Mouse (Mus musculus): ENCODE results near the gene Gpr62. TPM values are rescaled to one million over a fixed set of nuclear protein-coding genes. Genes with fewer than 3 reads are reported as not detected.

The Gpr62 gene
- polyA plus RNA-seq (2012; rRNA removed): 0.51 and 1.4 TPM in 2 replicates

DNA sequence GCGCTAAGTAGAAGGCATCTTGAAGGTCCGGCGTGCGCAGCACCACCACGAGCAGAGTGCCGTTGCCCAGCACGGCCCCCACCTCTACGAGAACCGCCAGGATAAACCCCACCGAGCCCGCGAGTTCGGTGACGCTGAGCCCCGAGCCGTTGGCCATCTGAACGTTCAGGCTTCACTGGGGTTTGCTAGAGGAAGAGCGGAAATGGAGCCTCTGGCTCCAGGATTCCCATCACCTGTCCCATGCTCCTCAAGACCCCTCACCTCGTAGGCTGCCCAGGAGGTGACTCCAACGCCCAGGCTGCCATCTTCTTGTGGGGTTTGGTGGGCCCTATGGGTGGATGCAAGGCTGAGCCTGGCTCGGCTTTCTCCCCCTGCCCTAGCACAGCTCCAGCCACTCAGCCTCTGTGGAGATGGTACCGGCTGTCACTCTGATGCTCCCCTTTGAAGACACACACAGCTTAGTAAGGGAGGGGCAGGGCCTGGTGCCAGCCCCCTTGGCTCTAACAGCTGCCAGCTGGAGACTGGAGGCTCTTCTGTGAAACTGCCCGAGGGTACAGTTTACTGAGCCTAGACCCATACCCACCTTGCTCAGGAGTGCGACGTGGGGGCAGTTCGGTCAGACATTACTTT lies at the start of gene Gpr62:
Gene Gpr62, minus strand, starts transcription at position 368 of the 630 bp plus-strand sequence.

DNA sequence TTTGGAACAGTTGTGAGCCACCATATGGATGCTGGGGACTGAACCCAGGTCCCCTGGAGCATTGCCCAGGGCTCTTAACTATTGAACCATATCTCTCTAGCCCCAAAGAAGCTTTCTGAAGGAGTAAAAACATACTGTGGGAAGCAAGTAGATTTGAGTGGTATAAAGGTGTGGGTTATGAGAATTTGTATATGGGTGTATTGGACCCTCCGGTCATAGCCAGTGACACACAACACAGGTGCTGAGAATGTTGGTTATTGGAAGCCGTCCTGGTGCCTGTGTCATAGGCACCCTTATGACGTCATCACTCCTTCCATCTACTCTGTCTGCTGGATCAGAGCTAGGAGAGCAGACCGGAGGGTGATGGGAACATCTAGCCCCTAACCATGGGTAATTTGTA lies 48.5 kb upstream of the Gpr62 start, which contains the start of gene Iqcf5:
Gene Iqcf5, plus strand, starts transcription at position 301 of the 400 bp plus-strand sequence.

DNA sequence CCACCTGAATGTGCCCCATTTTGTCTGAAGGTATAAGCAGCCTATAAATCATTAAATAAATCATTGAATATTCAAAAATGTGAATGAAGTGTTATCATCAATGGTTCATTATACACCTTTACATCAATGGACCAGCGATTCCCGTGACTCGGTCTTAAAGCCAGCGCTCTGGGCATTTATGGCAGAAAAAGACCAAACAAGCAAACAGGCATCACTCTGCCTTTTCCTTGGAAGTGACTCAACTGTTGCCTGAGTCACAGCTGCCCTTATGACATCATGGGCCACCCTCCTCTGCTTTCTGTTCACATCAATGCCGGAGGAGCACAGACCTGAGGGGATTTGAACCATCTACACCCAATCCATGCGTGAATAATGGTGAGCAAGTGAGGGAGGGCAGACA lies 33.9 kb upstream of the Gpr62 start, which contains the start of gene Iqcf1:
Gene Iqcf1, plus strand, starts transcription at position 301 of the 400 bp plus-strand sequence.

DNA sequence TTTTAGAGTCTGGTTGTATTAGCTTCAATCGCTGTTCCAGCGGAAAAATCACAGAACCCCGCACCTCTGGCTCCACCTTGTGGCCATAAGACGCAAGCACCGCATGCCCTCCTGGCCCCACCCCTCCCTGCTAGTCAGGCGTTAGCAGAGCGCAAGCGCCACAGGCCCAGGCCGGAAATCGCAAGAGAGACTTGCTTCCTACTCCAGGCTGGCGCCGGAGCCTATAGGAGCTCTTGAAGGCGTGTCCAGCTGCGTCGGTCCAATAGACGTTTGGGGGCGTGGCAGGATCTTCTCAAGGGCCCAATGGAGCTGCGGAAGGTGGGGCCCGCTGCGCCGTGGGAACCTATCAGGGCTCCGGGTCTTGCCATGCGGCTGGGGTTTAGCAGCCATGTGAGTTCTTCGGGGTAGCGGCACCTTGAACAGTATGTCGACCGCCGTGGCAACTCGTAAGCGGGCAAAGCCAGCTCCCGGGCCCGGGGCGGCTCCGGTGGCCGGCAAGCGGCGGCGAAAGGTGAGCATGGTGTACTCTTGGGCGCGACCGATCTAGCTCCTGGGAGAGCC lies 11.3 kb upstream of the Gpr62 start, which contains the start of gene Parp3:
Gene Parp3, minus strand, starts transcription at position 26 of the 561 bp plus-strand sequence.

DNA sequence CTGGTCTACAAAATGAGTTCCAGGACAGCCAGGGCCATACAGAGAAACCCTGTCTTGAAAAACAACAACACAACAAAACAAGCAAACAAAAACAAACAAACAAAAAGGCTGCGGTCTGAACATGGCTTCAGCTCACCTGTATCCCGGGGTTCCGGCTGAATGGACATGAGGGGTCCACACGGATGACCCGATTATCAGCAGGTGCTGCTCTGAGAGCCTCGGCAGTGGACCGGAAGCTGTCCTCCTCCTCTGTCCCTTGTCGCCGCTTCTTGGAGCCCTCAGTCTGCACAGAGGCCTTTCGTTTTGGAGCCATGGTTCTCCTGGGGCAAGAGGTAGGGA lies 9.9 kb upstream of the Gpr62 start, which contains the start of gene Rrp9:
Gene Rrp9, plus strand, starts transcription at position 301 of the 339 bp plus-strand sequence.

DNA sequence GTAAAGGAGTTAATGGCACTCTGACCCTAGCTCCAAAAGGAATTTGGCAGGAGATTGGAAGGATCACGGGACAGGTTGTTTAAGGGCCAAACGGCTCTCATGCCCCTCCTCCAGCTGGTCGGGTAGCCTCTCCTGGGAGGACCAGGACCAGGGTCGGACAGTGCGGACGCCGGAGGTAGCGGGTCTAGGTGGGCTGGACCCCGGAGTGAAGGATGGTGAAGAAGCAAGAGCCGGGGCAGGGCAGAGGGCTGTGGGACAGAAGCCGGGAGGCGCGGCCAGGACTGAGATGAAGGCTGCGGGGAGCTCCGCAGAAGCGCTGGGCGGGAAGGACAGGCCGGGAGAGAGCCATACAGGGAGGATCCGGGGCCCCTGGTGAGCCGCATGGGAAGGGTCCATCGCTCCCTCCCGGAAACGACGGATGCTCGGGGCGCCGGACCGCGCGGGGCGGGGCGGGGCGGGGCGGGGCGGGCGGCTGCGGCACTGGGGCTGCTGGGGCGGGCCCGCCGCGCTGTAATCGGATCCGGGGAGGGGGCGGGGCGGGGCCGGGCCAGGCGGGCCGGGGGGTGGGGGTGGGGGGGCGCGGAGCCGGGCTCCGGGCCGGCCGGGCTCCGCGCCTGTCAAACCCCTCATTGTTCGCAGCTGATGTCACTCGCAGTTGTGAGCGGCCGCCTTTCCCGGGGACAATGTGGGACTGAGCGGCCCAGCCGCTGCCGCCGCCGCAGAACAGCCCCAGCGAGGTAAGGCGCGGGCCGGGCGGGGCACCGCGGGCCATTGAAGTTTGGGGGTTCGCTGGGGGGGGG lies 12.3 kb downstream of the Gpr62 start, which contains the start of gene Pcbp4:
Gene Pcbp4, plus strand, starts transcription at position 21 of the 800 bp plus-strand sequence.

DNA sequence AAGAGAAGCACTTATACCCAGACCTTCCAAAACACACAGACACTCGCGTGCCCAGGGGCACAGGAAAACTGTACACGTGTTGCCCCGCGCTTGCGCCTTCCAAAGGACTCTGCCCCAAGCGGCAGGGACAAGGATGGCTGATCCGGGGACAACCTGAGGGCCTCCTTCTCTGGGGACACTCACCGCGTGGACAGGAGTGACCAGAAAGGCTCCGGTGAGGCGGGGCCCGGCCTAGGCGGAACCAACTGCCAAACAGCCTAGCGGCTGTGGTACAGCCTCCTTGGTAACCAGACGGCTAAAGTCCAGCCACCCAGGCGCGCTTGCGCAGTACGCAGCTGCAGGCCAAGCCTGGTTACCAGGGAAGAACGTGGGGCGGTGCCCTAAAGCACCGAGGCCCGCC lies 18.4 kb downstream of the Gpr62 start, which contains the start of the genes Abhd14b and Abhd14a:
Gene Abhd14b, plus strand, starts transcription at position 112 of the 400 bp plus-strand sequence.
Gene Abhd14a, minus strand, starts transcription at position 331 of the 400 bp plus-strand sequence.

DNA sequence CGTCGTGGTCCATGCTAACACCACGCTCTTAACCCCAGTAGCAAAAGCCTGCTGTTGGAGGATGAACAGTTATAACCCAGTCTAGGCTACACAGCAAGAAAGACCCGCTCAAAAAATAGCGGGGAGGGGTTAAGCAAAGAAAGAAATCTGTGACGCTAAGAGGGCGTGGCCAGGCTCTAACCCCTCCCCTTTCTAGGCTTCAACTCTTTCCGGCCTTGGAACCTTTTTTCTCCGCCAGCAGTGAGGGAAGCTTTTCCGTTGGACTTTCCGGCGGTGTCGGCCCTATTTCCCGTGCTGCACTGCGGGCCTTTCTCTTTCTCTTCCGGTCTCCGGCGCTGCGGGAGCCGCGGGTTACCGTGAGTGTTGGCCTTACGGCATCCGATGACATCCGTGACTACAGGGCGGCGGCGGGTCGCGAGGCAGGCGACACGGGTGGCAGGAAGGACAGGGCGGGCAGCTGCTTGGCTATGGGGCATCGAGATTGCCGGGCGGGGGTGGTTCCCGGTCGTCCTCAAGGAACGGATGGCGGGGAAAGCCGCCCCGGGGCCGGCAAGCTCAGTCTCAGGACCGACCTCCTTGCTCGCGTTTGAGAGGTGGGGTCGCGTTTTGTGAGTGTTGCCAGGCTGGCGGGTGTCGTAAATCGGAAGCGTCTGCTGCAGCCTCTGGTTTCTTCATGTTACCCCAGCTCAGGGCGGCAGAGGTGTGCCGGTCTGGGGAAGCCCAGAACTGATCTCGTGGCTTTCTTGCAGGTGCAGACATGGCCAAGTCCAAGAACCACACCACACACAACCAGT lies 36.3 kb downstream of the Gpr62 start, which contains the start of gene Rpl29:
Gene Rpl29, plus strand, starts transcription at position 234 of the 794 bp plus-strand sequence.

Other genes starting within 250 kb of the Gpr62 start
- 5.0 and 6.7 TPM in 2 replicates for gene Tlr9, start 243.3 kb downstream of the Gpr62 start, polyA plus RNA-seq (2012; rRNA removed)
- gene Alas1, start 217.3 kb downstream of the Gpr62 start, polyA plus RNA-seq (2012; rRNA removed): 302 and 333 TPM in 2 replicates
- gene Poc1a, start 184.9 kb downstream of the Gpr62 start, polyA plus RNA-seq (2012; rRNA removed): 15.8 and 20.8 TPM in 2 replicates
- gene Dusp7, start 97.3 kb downstream of the Gpr62 start, polyA plus RNA-seq (2012; rRNA removed): 97.9 and 108 TPM in 2 replicates
- 538 and 675 TPM in 2 replicates for gene Rpl29, start 36.5 kb downstream of the Gpr62 start, polyA plus RNA-seq (2012; rRNA removed)
- gene Acy1, start 27.6 kb downstream of the Gpr62 start, polyA plus RNA-seq (2012; rRNA removed): 12.2 and 14.4 TPM in 2 replicates
- gene Abhd14b, start 18.5 kb downstream of the Gpr62 start, polyA plus RNA-seq (2012; rRNA removed): 82.2 and 85.2 TPM in 2 replicates
- 51.4 and 72.2 TPM in 2 replicates for gene Abhd14a, start 18.3 kb downstream of the Gpr62 start, polyA plus RNA-seq (2012; rRNA removed)
- 111 and 115 TPM in 2 replicates for gene Pcbp4, start 12.6 kb downstream of the Gpr62 start, polyA plus RNA-seq (2012; rRNA removed)
- 53.8 and 62.4 TPM in 2 replicates for gene Rrp9, start 10.0 kb upstream of the Gpr62 start, polyA plus RNA-seq (2012; rRNA removed)
- gene Parp3, start 11.0 kb upstream of the Gpr62 start, polyA plus RNA-seq (2012; rRNA removed): 47.6 and 53.3 TPM in 2 replicates
- gene Iqcf1, start 34.0 kb upstream of the Gpr62 start, polyA plus RNA-seq (2012; rRNA removed): 0.41 TPM in 1 of 2 replicates, not detected in the other
- gene Iqcf5, start 48.6 kb upstream of the Gpr62 start, polyA plus RNA-seq (2012; rRNA removed): not detected in 2 replicates
- gene Iqcf3, start 95.7 kb upstream of the Gpr62 start, polyA plus RNA-seq (2012; rRNA removed): not detected in 2 replicates
- not detected in 2 replicates for gene Iqcf4, start 105.1 kb upstream of the Gpr62 start, polyA plus RNA-seq (2012; rRNA removed)
- gene Iqcf6, start 160.6 kb upstream of the Gpr62 start, polyA plus RNA-seq (2012; rRNA removed): not detected in 2 replicates
- 6.0 and 10.2 TPM in 2 replicates for gene Grm2, start 190.1 kb upstream of the Gpr62 start, polyA plus RNA-seq (2012; rRNA removed)
- 138 and 143 TPM in 2 replicates for gene Tex264, start 220.0 kb upstream of the Gpr62 start, polyA plus RNA-seq (2012; rRNA removed)